Mouse (Mus musculus): ENCODE measurements around the gene Olfr603. TPM values are rescaled to one million over a fixed set of nuclear protein-coding genes. Genes with fewer than 3 reads are reported as not detected.

The Olfr603 gene
- polyA plus RNA-seq, 1 experiment from 2014 or later: not detected

Small RNA genes lying within 50 kb of the gene (microRNA-seq; reads per million reads assigned to microRNA genes)
- gene Gm25774: not detected

Other genes starting within 250 kb of the Olfr603 start
- not detected in 2 replicates for gene Olfr588-ps1, start 245.3 kb downstream of the Olfr603 start, polyA plus RNA-seq (2015; fragmentation: Nextera tagmentation; extraction: Ambion mirVana)
- gene Olfr589, start 229.8 kb downstream of the Olfr603 start, polyA plus RNA-seq (2015; fragmentation: Nextera tagmentation; extraction: Ambion mirVana): not detected in 2 replicates
- gene Olfr591, start 207.8 kb downstream of the Olfr603 start, polyA plus RNA-seq (2015; fragmentation: Nextera tagmentation; extraction: Ambion mirVana): not detected in 2 replicates
- gene Olfr592, start 201.4 kb downstream of the Olfr603 start, polyA plus RNA-seq (2015; fragmentation: Nextera tagmentation; extraction: Ambion mirVana): not detected in 2 replicates
- gene Olfr593, start 174.3 kb downstream of the Olfr603 start, polyA plus RNA-seq (2015; fragmentation: Nextera tagmentation; extraction: Ambion mirVana): not detected in 2 replicates
- gene Olfr594, start 169.2 kb downstream of the Olfr603 start, polyA plus RNA-seq (2015; fragmentation: Nextera tagmentation; extraction: Ambion mirVana): not detected in 2 replicates
- gene Usp17ld, start 133.7 kb downstream of the Olfr603 start, polyA plus RNA-seq (2015; fragmentation: Nextera tagmentation; extraction: Ambion mirVana): not detected in 2 replicates
- gene Olfr596, start 80.5 kb downstream of the Olfr603 start, polyA plus RNA-seq (2015; fragmentation: Nextera tagmentation; extraction: Ambion mirVana): not detected in 2 replicates
- gene Olfr597, start 69.9 kb downstream of the Olfr603 start, polyA plus RNA-seq (2015; fragmentation: Nextera tagmentation; extraction: Ambion mirVana): not detected in 2 replicates
- not detected in 2 replicates for gene Olfr598, start 62.6 kb downstream of the Olfr603 start, polyA plus RNA-seq (2015; fragmentation: Nextera tagmentation; extraction: Ambion mirVana)
- not detected in 2 replicates for gene Olfr599, start 50.3 kb downstream of the Olfr603 start, polyA plus RNA-seq (2015; fragmentation: Nextera tagmentation; extraction: Ambion mirVana)
- gene Olfr600, start 36.5 kb downstream of the Olfr603 start, polyA plus RNA-seq (2015; fragmentation: Nextera tagmentation; extraction: Ambion mirVana): not detected in 2 replicates
- not detected in 2 replicates for gene Olfr601, start 23.5 kb downstream of the Olfr603 start, polyA plus RNA-seq (2015; fragmentation: Nextera tagmentation; extraction: Ambion mirVana)
- gene Usp17lc, start 28.9 kb upstream of the Olfr603 start, polyA plus RNA-seq (2015; fragmentation: Nextera tagmentation; extraction: Ambion mirVana): not detected in 2 replicates
- gene Olfr605, start 59.3 kb upstream of the Olfr603 start, polyA plus RNA-seq (2015; fragmentation: Nextera tagmentation; extraction: Ambion mirVana): not detected in 2 replicates
- gene Olfr606, start 62.9 kb upstream of the Olfr603 start, polyA plus RNA-seq (2015; fragmentation: Nextera tagmentation; extraction: Ambion mirVana): not detected in 2 replicates
- not detected in 2 replicates for gene Olfr607, start 78.0 kb upstream of the Olfr603 start, polyA plus RNA-seq (2015; fragmentation: Nextera tagmentation; extraction: Ambion mirVana)
- gene Olfr608, start 83.7 kb upstream of the Olfr603 start, polyA plus RNA-seq (2015; fragmentation: Nextera tagmentation; extraction: Ambion mirVana): not detected in 2 replicates
- not detected in 2 replicates for gene Olfr609, start 111.9 kb upstream of the Olfr603 start, polyA plus RNA-seq (2015; fragmentation: Nextera tagmentation; extraction: Ambion mirVana)
- gene Olfr610, start 125.9 kb upstream of the Olfr603 start, polyA plus RNA-seq (2015; fragmentation: Nextera tagmentation; extraction: Ambion mirVana): not detected in 2 replicates
- gene Olfr611, start 134.7 kb upstream of the Olfr603 start, polyA plus RNA-seq (2015; fragmentation: Nextera tagmentation; extraction: Ambion mirVana): not detected in 2 replicates
- not detected in 2 replicates for gene Olfr612, start 156.5 kb upstream of the Olfr603 start, polyA plus RNA-seq (2015; fragmentation: Nextera tagmentation; extraction: Ambion mirVana)
- gene Olfr613, start 161.9 kb upstream of the Olfr603 start, polyA plus RNA-seq (2015; fragmentation: Nextera tagmentation; extraction: Ambion mirVana): not detected in 2 replicates
- not detected in 2 replicates for gene Olfr615, start 169.9 kb upstream of the Olfr603 start, polyA plus RNA-seq (2015; fragmentation: Nextera tagmentation; extraction: Ambion mirVana)
- not detected in 2 replicates for gene Olfr616, start 183.0 kb upstream of the Olfr603 start, polyA plus RNA-seq (2015; fragmentation: Nextera tagmentation; extraction: Ambion mirVana)
- gene Olfr617, start 186.9 kb upstream of the Olfr603 start, polyA plus RNA-seq (2015; fragmentation: Nextera tagmentation; extraction: Ambion mirVana): not detected in 2 replicates
- not detected in 2 replicates for gene Olfr618, start 203.9 kb upstream of the Olfr603 start, polyA plus RNA-seq (2015; fragmentation: Nextera tagmentation; extraction: Ambion mirVana)
- gene Olfr619, start 214.4 kb upstream of the Olfr603 start, polyA plus RNA-seq (2015; fragmentation: Nextera tagmentation; extraction: Ambion mirVana): not detected in 2 replicates
- not detected in 2 replicates for gene Olfr620, start 226.4 kb upstream of the Olfr603 start, polyA plus RNA-seq (2015; fragmentation: Nextera tagmentation; extraction: Ambion mirVana)

Data from stomach, embryonic 16.5 days (tissue).